Mouse (Mus musculus) neural tube, embryonic 14.5 days (tissue): ENCODE measurements around the gene Sh3d19. TPM values are rescaled to one million over a fixed set of nuclear protein-coding genes. Genes with fewer than 3 reads are reported as not detected.

Experiments used
- ATAC-seq: fragments of 200-750 bp; cut with Nextera tagmentation; 2 replicates; pipeline ENCODE4 v1.8.0; 2017; ENCODE audit warnings: low read depth, mild to moderate bottlenecking, moderate TSS enrichment, moderate library complexity
- H3K27ac ChIP-seq: fragments of 300-500 bp; sonication (generic); 2 replicates; pipeline ENCODE4 v1.5.1; 2014; ENCODE audit warnings: low read depth, mild to moderate bottlenecking, control low read depth, low read length, moderate library complexity, mixed read lengths
- H3K27me3 ChIP-seq: fragments of 300-500 bp; sonication (generic); 2 replicates; pipeline ENCODE4 v1.6.1; 2014; ENCODE audit warnings: low read length; ENCODE audit not compliant: control insufficient read depth, insufficient read depth
- H3K36me3 ChIP-seq: fragments of 300-500 bp; sonication (generic); 2 replicates; pipeline ENCODE4 v1.6.1; 2014; ENCODE audit warnings: low read length, mixed read lengths; ENCODE audit not compliant: control insufficient read depth, insufficient read depth
- H3K4me1 ChIP-seq: fragments of 300-500 bp; sonication (generic); 2 replicates; pipeline ENCODE4 v1.6.1; 2014; ENCODE audit warnings: low read length; ENCODE audit not compliant: control insufficient read depth, insufficient read depth
- H3K4me2 ChIP-seq: fragments of 300-500 bp; sonication (generic); 2 replicates; pipeline ENCODE4 v1.6.1; 2014; ENCODE audit warnings: mild to moderate bottlenecking, low read depth, low read length, control low read depth
- H3K4me3 ChIP-seq: fragments of 300-500 bp; sonication (generic); 2 replicates; pipeline ENCODE4 v1.5.1; 2014; ENCODE audit warnings: low read depth, low read length, control low read depth, mixed read lengths
- H3K9ac ChIP-seq: fragments of 300-500 bp; sonication (generic); replicated peaks from 2 replicates; pipeline ENCODE4 v1.6.1; 2014; ENCODE audit warnings: low read depth, mild to moderate bottlenecking, control low read depth, low read length, mixed read lengths
- H3K9me3 ChIP-seq: fragments of 300-500 bp; sonication (generic); 2 replicates; pipeline ENCODE4 v1.6.1; 2016; ENCODE audit warnings: low read length; ENCODE audit not compliant: control insufficient read depth
- WGBS: fragments of 180-500 bp; shearing (Covaris S2); extraction: QIAGEN DNeasy Blood & Tissue Kit; methylation state at CpG from one replicate; pipeline ENCODE4 v1.1.7; 2014; 5-methylcytosine and 5-hydroxymethylcytosine counted together
- polyA plus RNA-seq: library from polyadenylated mRNA; unstranded; fragments of >200 nt; fragmentation: Nextera tagmentation; extraction: Ambion mirVana; gene quantifications from 2 replicates; pipeline ENCODE4 v1.2.1, GENCODE M21; 2014

The Sh3d19 gene
- polyA plus RNA-seq, 1 experiment from 2014 or later = 15.5 TPM

DNA sequence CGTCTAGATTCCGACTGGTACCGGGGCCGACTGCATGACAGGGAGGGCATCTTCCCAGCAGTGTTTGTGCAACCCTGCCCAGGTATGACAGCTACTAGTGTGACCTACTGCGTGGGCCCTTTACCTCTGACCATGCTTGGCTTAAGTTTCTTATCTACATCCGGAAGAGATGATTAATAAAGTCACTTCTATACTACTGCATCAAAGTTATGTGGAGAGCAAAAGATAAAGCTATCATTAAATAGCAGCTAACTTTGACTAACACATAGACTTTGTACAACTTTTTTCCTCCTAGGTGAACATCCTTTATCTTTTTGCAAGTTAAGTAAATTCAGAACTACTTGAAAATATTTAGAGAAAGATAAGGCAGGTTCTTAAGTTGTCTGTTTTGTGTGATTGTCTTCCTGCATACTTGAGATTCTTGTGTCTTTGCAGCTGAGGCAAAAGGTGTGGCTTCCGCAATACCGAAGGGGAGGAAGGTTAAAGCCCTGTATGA lies 152.4 kb downstream of the Sh3d19 start:
- ATAC-seq = no peak
- no peaks in the 10 kb centered on the region for H3K9me3 ChIP-seq
- no peak overlapping the region for H3K4me2 ChIP-seq
- no peak overlapping the region for H3K9ac ChIP-seq
- H3K4me1 ChIP-seq = no peaks in the 10 kb centered on the region
- no peaks in the 10 kb centered on the region for H3K36me3 ChIP-seq
- H3K4me3 ChIP-seq = no peak overlapping the region
- H3K27ac ChIP-seq = no peak overlapping the region
- WGBS = 96% methylated on average over 8 of the region's 8 CpGs
- no peaks in the 10 kb centered on the region for H3K27me3 ChIP-seq

DNA sequence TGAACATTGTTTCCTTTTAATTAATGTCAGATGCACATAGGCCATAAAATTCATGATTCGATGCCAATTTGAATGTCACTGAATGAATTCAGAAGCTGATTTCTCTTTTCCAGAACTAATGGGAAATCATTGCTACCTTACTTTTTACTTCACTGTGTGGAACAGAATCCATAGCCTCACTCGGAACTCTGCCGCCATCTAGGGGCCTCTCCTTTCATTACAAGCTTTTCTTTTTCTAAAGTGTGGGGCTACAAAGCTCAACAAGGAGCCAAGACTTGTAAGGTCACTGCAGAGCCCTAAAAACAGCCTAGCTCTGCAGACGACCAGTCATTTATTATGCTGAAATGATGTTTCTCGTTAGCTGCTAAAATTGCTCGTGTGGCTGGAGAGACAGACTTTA lies 158.8 kb downstream of the Sh3d19 start:
- Histone ChIP-seq H3K27ac (no peak overlapping the region), H3K4me3 (no peak overlapping the region), H3K4me1 (no peaks in the 10 kb centered on the region), H3K4me2 (no peak overlapping the region), H3K27me3 (no peaks in the 10 kb centered on the region), H3K9me3 (no peaks in the 10 kb centered on the region), H3K36me3 (no peaks in the 10 kb centered on the region), H3K9ac (no peak overlapping the region)
- 14% methylated on average over 6 of the region's 6 CpGs for WGBS
- no peak for ATAC-seq

DNA sequence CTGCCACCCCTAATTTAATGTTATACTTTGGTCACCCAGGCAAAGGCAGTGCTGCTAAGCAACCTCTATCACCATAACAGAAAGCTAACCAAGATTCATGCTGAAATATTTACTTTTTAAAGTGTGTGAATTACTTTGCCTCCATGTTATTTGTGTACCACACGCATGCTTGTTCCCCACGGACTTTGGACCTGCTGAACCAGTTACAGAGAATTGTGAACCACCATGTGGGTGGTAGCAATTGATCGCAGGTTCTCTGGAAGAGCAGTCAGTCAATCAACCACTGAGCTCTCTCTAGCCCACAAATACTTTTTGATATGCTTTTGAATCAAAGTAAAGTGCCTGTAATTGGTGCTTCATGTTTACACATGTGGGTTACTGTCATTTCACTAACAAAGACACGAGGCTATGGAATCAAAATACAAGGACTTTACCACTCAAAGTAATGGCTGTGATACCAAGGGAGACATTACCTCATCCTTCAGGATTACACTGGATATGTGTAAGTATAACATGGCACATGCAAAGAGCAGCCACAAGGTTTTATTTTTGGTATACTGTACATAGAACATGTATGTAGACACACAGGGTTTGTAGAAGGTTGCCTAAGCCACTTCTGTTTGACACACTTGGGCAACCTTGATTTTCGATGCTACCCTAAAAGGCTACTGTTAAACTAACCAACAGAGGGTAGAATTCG lies 164.2 kb downstream of the Sh3d19 start:
- Histone ChIP-seq H3K36me3 (peaks cover 41% of the 10 kb centered on the region), H3K4me2 (no peak overlapping the region), H3K4me1 (no peaks in the 10 kb centered on the region), H3K27ac (no peak overlapping the region), H3K27me3 (no peaks in the 10 kb centered on the region), H3K9me3 (no peaks in the 10 kb centered on the region), H3K9ac (no peak overlapping the region), H3K4me3 (no peak overlapping the region)
- ATAC-seq = no peak
- WGBS = 93% methylated on average over 6 of the region's 6 CpGs

DNA sequence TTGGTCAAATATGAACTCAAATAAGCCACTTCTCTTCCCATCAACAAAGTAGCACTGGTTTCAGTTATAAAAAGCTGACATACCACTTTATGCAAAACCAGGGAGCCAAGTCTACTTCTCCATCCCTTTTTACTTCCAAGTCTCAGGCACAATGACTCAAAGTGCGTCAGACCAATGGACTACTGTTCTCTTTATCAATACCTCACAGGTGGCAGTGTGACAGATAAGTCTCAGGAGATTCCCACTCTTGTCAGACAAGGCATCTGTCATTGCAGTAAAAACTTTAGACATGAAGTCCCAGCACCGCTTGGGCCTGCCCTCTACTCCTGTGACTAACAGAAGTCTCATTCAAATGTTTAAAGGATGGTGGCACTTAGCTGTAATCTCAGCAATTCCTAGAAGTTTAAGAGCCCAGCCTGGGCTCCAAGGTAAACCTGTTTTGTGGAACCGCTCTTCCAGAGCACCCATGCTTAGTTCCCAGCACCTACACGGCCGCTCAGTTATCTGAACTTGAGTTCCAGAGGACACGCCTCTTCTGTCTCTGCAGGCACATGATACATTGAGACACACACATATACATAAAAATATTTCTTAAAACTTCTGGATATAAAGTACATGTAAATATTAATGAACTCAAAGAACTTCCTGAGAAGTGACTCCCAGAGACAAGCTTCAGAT lies 165.1 kb downstream of the Sh3d19 start:
- Histone ChIP-seq H3K27me3 (no peaks in the 10 kb centered on the region), H3K9ac (no peak overlapping the region), H3K9me3 (no peaks in the 10 kb centered on the region), H3K4me2 (no peak overlapping the region), H3K27ac (no peak overlapping the region), H3K36me3 (peaks cover 49% of the 10 kb centered on the region), H3K4me3 (no peak overlapping the region), H3K4me1 (peaks cover 8% of the 10 kb centered on the region)
- 93% methylated on average over 6 of the region's 6 CpGs for WGBS
- ATAC-seq = no peak

DNA sequence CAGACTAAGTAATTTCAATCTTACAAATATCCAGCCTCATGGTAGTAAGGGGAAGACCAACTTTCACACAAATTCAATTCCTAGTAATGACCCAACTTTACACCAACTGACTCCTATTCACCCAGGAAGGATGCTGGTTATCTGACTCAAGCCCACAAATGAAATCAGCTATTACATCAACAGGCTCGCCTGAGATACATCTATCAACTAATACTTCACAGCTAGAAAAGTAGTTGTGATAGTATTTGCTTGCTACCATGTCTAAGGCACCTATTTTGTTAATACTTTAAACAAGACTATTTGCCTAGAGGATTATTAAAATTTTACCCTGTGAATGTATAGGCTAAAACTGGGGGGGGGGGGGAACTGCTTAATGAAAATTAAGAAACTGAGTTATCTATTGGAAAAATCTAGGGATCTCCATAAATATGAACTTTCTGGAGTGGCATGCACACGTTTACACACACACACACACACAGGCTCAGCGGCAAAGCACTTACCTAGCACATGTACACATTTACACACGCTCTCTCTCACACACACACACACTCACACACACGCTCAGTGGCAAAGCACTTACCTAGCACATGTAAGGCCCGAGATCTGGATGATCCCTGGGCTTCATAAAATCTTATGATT lies 166.1 kb downstream of the Sh3d19 start:
- Histone ChIP-seq H3K36me3 (peaks cover 50% of the 10 kb centered on the region), H3K4me3 (no peak overlapping the region), H3K9me3 (no peaks in the 10 kb centered on the region), H3K9ac (no peak overlapping the region), H3K27me3 (no peaks in the 10 kb centered on the region), H3K4me2 (no peak overlapping the region), H3K4me1 (peaks cover 14% of the 10 kb centered on the region), H3K27ac (no peak overlapping the region)
- no peak for ATAC-seq
- 95% methylated on average over 6 of the region's 6 CpGs for WGBS

DNA sequence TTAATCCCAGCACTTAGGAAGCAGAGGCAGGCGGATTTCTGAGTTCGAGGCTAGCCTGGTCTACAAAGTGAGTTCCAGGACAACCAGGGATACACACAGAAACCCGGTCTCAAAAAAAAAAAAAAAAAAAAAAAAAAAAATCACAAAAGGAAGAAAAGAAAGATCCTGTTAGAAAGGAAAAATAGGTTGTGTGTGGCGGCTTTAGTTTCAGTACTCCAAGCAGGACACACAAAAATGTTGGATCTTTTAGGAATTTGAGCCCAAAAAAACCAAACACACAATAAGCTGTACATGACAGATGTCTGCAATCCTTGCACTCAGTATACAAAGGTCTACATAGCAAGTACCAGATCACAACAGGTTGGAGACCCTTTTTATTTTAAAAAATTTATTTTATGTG lies 168.8 kb downstream of the Sh3d19 start:
- no peaks in the 10 kb centered on the region for H3K9me3 ChIP-seq
- H3K4me2 ChIP-seq = no peak overlapping the region
- no peak overlapping the region for H3K4me3 ChIP-seq
- no peak overlapping the region for H3K9ac ChIP-seq
- H3K4me1 ChIP-seq = peaks cover 14% of the 10 kb centered on the region
- WGBS = 96% methylated on average over 4 of the region's 4 CpGs
- ATAC-seq = no peak
- H3K27me3 ChIP-seq = no peaks in the 10 kb centered on the region
- H3K36me3 ChIP-seq = peaks cover 50% of the 10 kb centered on the region
- no peak overlapping the region for H3K27ac ChIP-seq

DNA sequence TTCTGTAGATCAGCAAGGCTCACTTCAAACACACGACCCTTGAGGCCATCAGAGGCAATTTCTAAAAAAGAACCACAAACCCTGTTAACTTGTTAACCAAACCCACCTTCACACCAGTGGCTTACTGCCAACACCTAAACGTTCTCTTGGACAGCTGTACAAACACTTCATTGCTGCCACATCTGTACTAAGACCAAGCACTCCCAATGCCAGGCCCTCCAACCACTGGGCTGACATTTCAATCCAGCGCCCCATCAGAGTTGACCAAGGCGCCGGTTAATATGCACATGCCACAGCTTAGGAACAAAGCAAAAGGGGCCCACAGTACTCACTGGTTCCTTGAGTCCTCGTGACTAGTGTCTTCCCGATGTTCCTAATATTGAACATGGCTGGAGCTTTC lies 170.5 kb downstream of the Sh3d19 start:
- peaks cover 14% of the 10 kb centered on the region for H3K4me1 ChIP-seq
- no peak overlapping the region for H3K27ac ChIP-seq
- H3K9me3 ChIP-seq = no peaks in the 10 kb centered on the region
- no peak for ATAC-seq
- H3K36me3 ChIP-seq = peaks cover 40% of the 10 kb centered on the region
- 20% methylated on average over 7 of the region's 7 CpGs for WGBS
- peak overlapping the region; percentile 53 for H3K4me2 ChIP-seq
- H3K9ac ChIP-seq = peak overlapping the region; percentile 97
- no peaks in the 10 kb centered on the region for H3K27me3 ChIP-seq
- H3K4me3 ChIP-seq = peak overlapping the region; percentile 93

DNA sequence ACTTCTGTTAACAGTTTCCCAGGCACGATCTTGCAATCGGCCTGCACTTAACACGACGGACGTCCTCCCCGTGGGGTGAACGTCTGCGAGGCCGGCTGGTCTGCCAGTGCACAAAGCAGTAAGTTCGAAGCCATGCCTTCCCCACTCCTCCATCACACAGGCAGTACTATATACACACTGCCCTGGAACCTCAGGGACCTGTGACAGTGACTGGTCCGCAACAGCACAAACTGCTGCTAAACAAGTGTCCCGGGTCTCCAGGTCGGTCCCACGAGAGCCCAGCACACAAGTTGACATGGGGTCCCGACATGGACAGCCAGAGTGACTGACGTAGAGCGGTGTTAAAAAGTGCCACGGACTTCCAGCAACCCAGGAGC lies 171.0 kb downstream of the Sh3d19 start:
- no peaks in the 10 kb centered on the region for H3K9me3 ChIP-seq
- peaks cover 14% of the 10 kb centered on the region for H3K4me1 ChIP-seq
- no peak; the same call in 1 of the 2 replicates for ATAC-seq
- 1% methylated on average over 18 of the region's 18 CpGs for WGBS
- peak overlapping the region; percentile 93 for H3K4me3 ChIP-seq
- H3K9ac ChIP-seq = peak overlapping the region; percentile 97
- peaks cover 35% of the 10 kb centered on the region for H3K36me3 ChIP-seq
- peak overlapping the region; percentile 81 for H3K27ac ChIP-seq
- no peaks in the 10 kb centered on the region for H3K27me3 ChIP-seq
- H3K4me2 ChIP-seq = peak overlapping the region; percentile 53
